Comparison of ENCODE assay signal across 17 mouse cellular contexts in the genomic region with DNA sequence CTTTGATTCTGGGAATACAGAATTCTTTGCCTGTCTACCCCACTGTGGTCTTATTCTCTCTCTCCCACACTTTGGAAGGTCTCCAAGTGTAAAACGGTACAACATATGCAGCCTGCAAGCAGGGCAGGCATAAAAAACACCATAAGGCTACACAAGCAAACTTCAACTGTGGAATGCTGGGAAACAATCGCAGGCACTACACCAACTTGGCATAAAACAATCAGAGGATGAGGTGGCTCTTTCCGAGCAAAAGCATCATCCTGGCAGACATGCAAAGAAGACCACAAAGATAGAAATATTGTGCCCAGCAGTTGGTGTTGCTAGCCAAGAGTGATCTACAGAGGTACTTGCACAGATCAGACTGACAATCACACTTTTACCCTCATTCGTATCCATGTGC.
DNase-seq lines count a peak whose midpoint lies in the region; TF ChIP-seq lines count a peak whose summit lies in the region.
"Had no signal": no experiment of that assay in that cellular context is flagged by ENCODE, and none has a peak within 500 bp of the region (broad histone marks: within the 10 kb centered on the region; RNA-seq: fewer than 3 reads in every experiment).

No protein-coding gene starts in this region.

- no peak overlapping the region for H3K4me3 ChIP-seq in cerebellum, adult 2 months (replicated peaks; ENCODE audit: insufficient read depth, low read depth, low read length)
- no peak overlapping the region for H3K4me3 ChIP-seq in layer of hippocampus, adult 2 months
- H3K4me3 ChIP-seq: gastrocnemius, adult 2 months; hindbrain, embryonic 12.5 days; intestine, embryonic 15.5 days; midbrain, embryonic 10.5 days; neural tube, embryonic 13.5 days had no signal

- DNase-seq in cerebellum, adult 2 months: peak; percentile 42 to 71
- no peak for DNase-seq in cerebellum, postnatal 4 days (ENCODE audit: low spot score in 2 of 2)
- DNase-seq in Muller cell, postnatal 12 days (ENCODE audit: inconsistent ontology term): peak; percentile 55
- peak; percentile 55 to 61 for DNase-seq in cerebellum, postnatal 10 days
- peak; percentile 46 to 87 for DNase-seq in layer of hippocampus, adult 2 months (ENCODE audit: low spot score in 2 of 2)
- DNase-seq in heart, adult 18-20 months: no peak
- DNase-seq in urinary bladder, postnatal 25 days (ENCODE audit: low spot score): no peak
- DNase-seq in thymus, postnatal 14 days: no peak
- DNase-seq: adrenal gland, adult 8-10 months; gastrocnemius, adult 2 months; lung, adult 18-20 months; lung, postnatal 4 days had no signal

- peaks cover 6% of the 10 kb centered on the region; the same call in 1 of the 2 replicates for H3K4me1 ChIP-seq in cerebellum, adult 2 months (ENCODE audit: control insufficient read depth, insufficient read depth, low read length)
- H3K4me1 ChIP-seq: hindbrain, embryonic 12.5 days; intestine, embryonic 15.5 days; midbrain, embryonic 10.5 days; neural tube, embryonic 13.5 days had no signal

- 16% methylated on average over 4 of the region's 4 CpGs for WGBS in cerebellum, adult 2 months

- peak overlapping the region; percentile 69; the same call in 1 of the 2 replicates for H3K27ac ChIP-seq in cerebellum, adult 2 months (ENCODE audit: insufficient read depth, low read length)
- H3K27ac ChIP-seq in layer of hippocampus, adult 2 months: peak overlapping the region; percentile 79
- H3K27ac ChIP-seq: gastrocnemius, adult 2 months; hindbrain, embryonic 12.5 days; intestine, embryonic 15.5 days; midbrain, embryonic 10.5 days; neural tube, embryonic 13.5 days had no signal

- no peak for TF ChIP-seq CTCF in cerebellum, adult 2 months (IDR thresholded peaks at IDR 0.05; ENCODE audit: borderline replicate concordance, insufficient read depth, low read depth, low read length)
- TF ChIP-seq CTCF in layer of hippocampus, adult 2 months (conservative IDR thresholded peaks at IDR 0.05): no peak

- H3K27me3 ChIP-seq in cerebellum, adult 2 months (ENCODE audit: control insufficient read depth, insufficient read depth, low read length): no peaks in the 10 kb centered on the region
- H3K27me3 ChIP-seq: CH12.LX; hindbrain, embryonic 12.5 days; intestine, embryonic 15.5 days; neural tube, embryonic 13.5 days had no signal

- no peak for TF ChIP-seq POLR2A in cerebellum, adult 2 months (IDR thresholded peaks at IDR 0.05; ENCODE audit: borderline replicate concordance, insufficient read depth, low read length)

Comparison
In these comparisons a context has a peak if more than half of its experiments do, and no peak if none do; other contexts are left out.
1. DNase-seq: peak in cerebellum, adult 2 months (2 of 2), Muller cell, postnatal 12 days (single experiment), cerebellum, postnatal 10 days (2 of 2) and layer of hippocampus, adult 2 months (2 of 2); none in cerebellum, postnatal 4 days (0 of 2), heart, adult 18-20 months (0 of 2), urinary bladder, postnatal 25 days (single experiment) and thymus, postnatal 14 days (single experiment).